In genomic region chr8:47684441-47684840, GRCm38 (mm10) we compare ENCODE assay signal across 20 mouse cellular contexts. TPM values are rescaled to one million over a fixed set of nuclear protein-coding genes. Genes with fewer than 3 reads are reported as not detected.
DNase-seq lines count a peak whose midpoint lies in the region; ATAC-seq and TF ChIP-seq lines count a peak whose summit lies in the region.
"Had no signal": no experiment of that assay in that cellular context is flagged by ENCODE, and none has a peak within 500 bp of the region (broad histone marks: within the 10 kb centered on the region; RNA-seq: fewer than 3 reads in every experiment).

No protein-coding gene starts in this region.

- H3K27ac ChIP-seq in heart, embryonic 12.5 days (ENCODE audit: poor library complexity, severe bottlenecking): no peak overlapping the region
- peak overlapping the region; percentile 69 for H3K27ac ChIP-seq in left cerebral cortex, adult 2 months
- H3K27ac ChIP-seq: embryonic facial prominence, embryonic 15.5 days; heart, embryonic 15.5 days; hindbrain, embryonic 10.5 days; hindbrain, embryonic 14.5 days; intestine, embryonic 15.5 days had no signal

- peaks cover 4% of the 10 kb centered on the region; the same call in 1 of the 2 replicates for H3K4me1 ChIP-seq in heart, embryonic 12.5 days (replicated peaks)
- H3K4me1 ChIP-seq: embryonic facial prominence, embryonic 15.5 days; heart, embryonic 15.5 days; intestine, embryonic 15.5 days had no signal

- no peak overlapping the region for H3K4me2 ChIP-seq in heart, embryonic 12.5 days
- H3K4me2 ChIP-seq: embryonic facial prominence, embryonic 15.5 days; heart, embryonic 15.5 days; hindbrain, embryonic 14.5 days; intestine, embryonic 15.5 days had no signal

- no peak overlapping the region for H3K4me3 ChIP-seq in heart, embryonic 12.5 days
- no peak overlapping the region for H3K4me3 ChIP-seq in left cerebral cortex, adult 2 months
- H3K4me3 ChIP-seq: embryonic facial prominence, embryonic 15.5 days; erythroblast, embryonic 14.5 days; heart, embryonic 15.5 days; hindbrain, embryonic 10.5 days; intestine, embryonic 15.5 days had no signal

- H3K9ac ChIP-seq in heart, embryonic 12.5 days: no peak overlapping the region
- H3K9ac ChIP-seq: embryonic facial prominence, embryonic 15.5 days; heart, embryonic 15.5 days; hindbrain, embryonic 14.5 days; intestine, embryonic 15.5 days had no signal

- H3K9me3 ChIP-seq in heart, embryonic 12.5 days (replicated peaks): peaks cover under 1% of the 10 kb centered on the region; the same call in 1 of the 2 replicates
- H3K9me3 ChIP-seq: embryonic facial prominence, embryonic 15.5 days; heart, embryonic 15.5 days; intestine, embryonic 15.5 days had no signal

- TF ChIP-seq CTCF in left cerebral cortex, adult 2 months (IDR thresholded peaks at IDR 0.05): no peak

- intact Hi-C loops in left cerebral cortex, adult 2 months (cut with DNase I): loop anchor here (10.0 kb wide), 1 partner anchor 670 kb away; no protein-coding TSS in a partner anchor
- intact Hi-C loops in left cerebral cortex, postnatal 4 days (cut with DNase I): no loop called here

- DNase-seq in heart, adult 11 months: peak; percentile 34
- DNase-seq in left cerebral cortex, adult 2 months (ENCODE audit: extremely low spot score in 1 of 2, low spot score in 2 of 2): no peak
- no peak for DNase-seq in left cerebral cortex, postnatal 4 days
- DNase-seq in kidney, adult 11 months: no peak
- DNase-seq in gastrocnemius, adult 18-20 months (ENCODE audit: low spot score): no peak
- DNase-seq: adrenal gland, adult 2 months; adrenal gland, postnatal 25 days; cerebellum, adult 2 months; cerebellum, postnatal 10 days; embryo, embryonic 11 days; gastrocnemius, postnatal 36 days had no signal

- WGBS in heart, embryonic 12.5 days: 32% methylated on average over 5 of the region's 5 CpGs

- peaks cover 8% of the 10 kb centered on the region for H3K36me3 ChIP-seq in heart, embryonic 12.5 days
- H3K36me3 ChIP-seq: heart, embryonic 15.5 days; intestine, embryonic 15.5 days had no signal

- no peaks in the 10 kb centered on the region for H3K27me3 ChIP-seq in heart, embryonic 12.5 days (replicated peaks)
- H3K27me3 ChIP-seq: embryonic facial prominence, embryonic 15.5 days; heart, embryonic 15.5 days; intestine, embryonic 15.5 days had no signal

- no peak for ATAC-seq in heart, embryonic 12.5 days (ENCODE audit: insufficient number of reproducible peaks, low FRiP score)
- ATAC-seq in common myeloid progenitor, adult 5-6 weeks (replicated peaks; ENCODE audit: low read depth, poor library complexity, severe bottlenecking): peak; percentile 51
- ATAC-seq: forebrain, embryonic 16.5 days; intestine, embryonic 15.5 days had no signal

RNA-seq across cellular contexts. Expression of gene Ing2, which starts 9.1 kb away (rescaled TPM):
- 10.4 and 10.5 TPM in 2 replicates for polyA plus RNA-seq in heart, embryonic 12.5 days (2016; fragmentation: Nextera tagmentation; extraction: Ambion mirVana)
- 10 to 100 TPM; 52.8 to 56.0 TPM for total RNA-seq in left cerebral cortex, adult 2 months (2021)
- 10 to 100 TPM; 25.3 to 26.1 TPM for total RNA-seq in left cerebral cortex, postnatal 4 days (2021)
- total RNA-seq in common myeloid progenitor, adult 5-6 weeks (2017): 65.9 and 66.7 TPM in 2 replicates
- total RNA-seq in gastrocnemius, adult 18-20 months (2021): 10 to 100 TPM; 17.9 to 18.6 TPM

RNA-seq across cellular contexts. Expression of gene Cdkn2aip, which starts 29.3 kb away (rescaled TPM):
- polyA plus RNA-seq in heart, embryonic 12.5 days (2016; fragmentation: Nextera tagmentation; extraction: Ambion mirVana): 19.5 and 21.1 TPM in 2 replicates
- 10 to 100 TPM; 19.5 to 21.2 TPM for total RNA-seq in left cerebral cortex, adult 2 months (2021)
- 10 to 100 TPM; 15.7 to 19.8 TPM for total RNA-seq in left cerebral cortex, postnatal 4 days (2021)
- 33.7 and 36.0 TPM in 2 replicates for total RNA-seq in common myeloid progenitor, adult 5-6 weeks (2017)
- 1 to 10 TPM; 5.0 to 5.7 TPM for total RNA-seq in gastrocnemius, adult 18-20 months (2021)
